Mouse (Mus musculus) T-helper 2 cell (primary cell): ENCODE measurements at regions not wholly inside any gene's neighbourhood (a gene's known extent, or its start where the extent isn't known, plus 50 kb on each side); places are given as distances from the start of the nearest gene placed in this dataset.
"Not testable (repeated sequence)": the region's sequence is repeated elsewhere in the genome, so short reads cannot be mapped to it uniquely, and the experiment has no call there.

ENCODE experiments used
- in situ Hi-C: fragments of 300-600 bp; cut with MboI, MseI; formaldehyde crosslinking; loops from one replicate; pipeline ENCODE4 v1.15.1; 2025; ENCODE audit warnings: high pct_unique_total_duplicates

- in situ Hi-C loops: no loop called here
Observed at GRCm38 (mm10) chr6:16765354-16765753, 132.9 kb downstream of the Tfec start.

DNA sequence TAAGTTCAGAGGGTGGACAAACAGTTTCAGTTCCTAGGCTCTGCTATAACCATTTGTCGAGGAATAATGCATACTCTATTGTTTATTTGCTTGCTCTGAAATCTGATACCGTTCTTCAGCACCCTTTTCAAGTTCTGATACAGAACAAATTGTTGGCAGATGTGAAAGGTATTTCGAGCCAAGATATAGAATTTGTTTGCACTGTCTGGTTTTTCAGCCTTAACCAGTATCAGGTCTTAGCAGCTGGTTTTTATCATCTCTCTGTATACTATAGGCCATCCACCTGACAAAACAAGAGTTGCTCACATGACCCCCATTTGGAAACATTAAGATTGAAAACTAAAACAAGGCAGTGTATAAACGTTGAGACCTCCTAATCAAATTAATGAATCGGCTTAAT, 133.5 kb downstream of the Tfec start:
- in situ Hi-C loops: no loop called here

GRCm38 (mm10) chr6:16755044-16755443, 143.2 kb downstream of the Tfec start:
- in situ Hi-C loops: not testable (repeated sequence)

DNA sequence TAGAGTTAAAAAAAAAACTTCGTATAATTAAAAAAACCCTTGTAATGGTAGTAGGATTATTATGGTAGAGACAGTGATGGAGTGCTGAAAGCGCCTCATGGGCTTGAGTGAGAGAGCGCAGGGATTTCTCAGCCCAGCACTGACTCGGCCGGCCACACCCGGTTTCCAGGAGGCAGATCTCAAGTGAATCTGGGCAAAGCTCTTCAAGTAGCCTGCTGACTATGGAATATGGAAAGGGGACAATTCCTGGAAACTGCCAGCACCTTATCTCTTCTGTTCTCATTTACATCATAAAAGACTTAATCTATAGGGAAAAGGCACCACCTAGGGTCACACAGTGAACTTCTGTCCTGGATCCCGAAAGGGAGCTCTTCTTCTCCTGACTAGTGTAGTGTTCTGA, 165.1 kb downstream of the Tfec start:
- in situ Hi-C loops: no loop called here

- in situ Hi-C loops: no loop called here
Observed at GRCm38 (mm10) chr6:16732095-16732494, 166.1 kb downstream of the Tfec start.

DNA sequence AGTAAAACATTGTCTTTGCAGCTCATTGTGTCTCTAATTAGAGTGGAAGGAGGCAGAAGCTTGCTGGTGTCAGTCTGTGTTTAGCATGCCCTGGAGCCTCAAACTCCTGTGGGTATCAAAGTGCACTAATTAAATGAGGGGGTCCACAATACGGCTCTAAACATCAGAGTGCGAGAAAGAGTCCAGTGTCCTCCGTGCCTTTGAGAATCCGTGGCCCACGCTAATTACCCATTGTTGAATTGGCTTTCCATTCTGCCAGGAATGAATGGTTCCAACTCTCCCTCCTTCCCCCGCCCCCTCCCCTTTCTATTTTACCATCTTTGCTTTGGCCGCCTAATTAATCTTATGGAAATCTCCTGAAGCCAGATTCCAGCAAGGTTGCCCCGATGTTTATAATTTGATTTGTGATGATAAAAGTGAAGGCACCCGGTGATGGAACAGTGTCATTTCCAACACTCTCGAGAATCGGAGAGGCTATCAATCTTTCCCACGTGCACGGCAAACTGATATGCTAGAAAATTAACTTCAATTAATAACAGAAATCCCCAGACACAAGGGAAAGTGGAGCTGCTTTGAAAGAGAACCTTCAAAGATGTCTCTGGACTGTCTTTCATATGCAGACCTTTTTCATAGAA, 170.9 kb downstream of the Tfec start:
- in situ Hi-C loops: no loop called here

DNA sequence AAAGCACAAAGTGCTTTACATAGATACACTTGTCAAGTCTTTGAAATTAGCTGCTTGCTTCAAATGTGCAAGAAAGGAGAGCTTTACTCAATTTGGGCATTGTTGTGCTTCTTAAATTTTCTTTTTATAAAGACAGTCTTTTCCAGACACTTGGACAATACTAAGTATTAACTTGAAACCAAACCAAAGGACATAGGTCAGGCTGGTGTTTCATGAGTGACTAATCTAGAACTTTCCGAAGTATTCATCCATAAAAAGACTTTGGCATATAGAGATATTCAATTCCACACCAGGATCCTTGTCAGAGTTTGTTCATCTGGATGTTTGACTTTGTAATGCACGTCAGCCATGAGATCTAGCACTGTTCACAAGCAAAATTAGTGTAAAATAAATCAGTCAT, 173.0 kb downstream of the Tfec start:
- in situ Hi-C loops: no loop called here

GRCm38 (mm10) chr6:16704496-16704895, 193.7 kb downstream of the Tfec start:
- in situ Hi-C loops: no loop called here

GRCm38 (mm10) chr6:16703412-16703746, 194.9 kb downstream of the Tfec start:
- in situ Hi-C loops: no loop called here

GRCm38 (mm10) chr6:16702706-16703411, 195.4 kb downstream of the Tfec start:
- in situ Hi-C loops: no loop called here

GRCm38 (mm10) chr6:16697285-16697684, 201.0 kb downstream of the Tfec start:
- in situ Hi-C loops: loop anchor here (25.0 kb wide), 1 partner anchor 465 kb away; no protein-coding TSS in a partner anchor

GRCm38 (mm10) chr6:16668004-16668403, 230.2 kb downstream of the Tfec start:
- in situ Hi-C loops: no loop called here

GRCm38 (mm10) chr6:16667241-16667640, 231.0 kb downstream of the Tfec start:
- in situ Hi-C loops: no loop called here

- in situ Hi-C loops: no loop called here
Observed at GRCm38 (mm10) chr6:16646269-16646668, 252.0 kb downstream of the Tfec start.

GRCm38 (mm10) chr6:16643519-16643918, 254.7 kb downstream of the Tfec start:
- in situ Hi-C loops: no loop called here

- in situ Hi-C loops: no loop called here
Observed at GRCm38 (mm10) chr6:16636736-16637304, 261.4 kb downstream of the Tfec start.

DNA sequence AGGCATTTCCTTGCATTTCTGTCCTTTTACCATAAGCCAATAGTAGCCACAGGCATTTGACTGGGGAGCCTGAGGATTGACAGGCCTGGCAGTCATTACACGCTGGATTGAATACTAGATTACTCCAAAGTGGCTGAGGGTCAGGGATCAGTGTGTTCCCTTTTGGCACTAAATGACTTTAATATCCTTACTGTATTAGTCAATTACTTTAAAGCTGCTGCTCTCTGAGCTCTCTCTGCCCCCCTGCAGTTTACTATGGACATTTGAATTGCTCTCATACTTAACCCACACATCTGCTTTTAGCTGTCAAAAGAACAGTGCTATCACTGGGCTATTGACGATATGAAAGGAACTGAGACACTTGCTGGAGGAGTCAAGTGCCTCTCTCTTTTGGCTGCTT, 262.1 kb downstream of the Tfec start:
- in situ Hi-C loops: no loop called here

DNA sequence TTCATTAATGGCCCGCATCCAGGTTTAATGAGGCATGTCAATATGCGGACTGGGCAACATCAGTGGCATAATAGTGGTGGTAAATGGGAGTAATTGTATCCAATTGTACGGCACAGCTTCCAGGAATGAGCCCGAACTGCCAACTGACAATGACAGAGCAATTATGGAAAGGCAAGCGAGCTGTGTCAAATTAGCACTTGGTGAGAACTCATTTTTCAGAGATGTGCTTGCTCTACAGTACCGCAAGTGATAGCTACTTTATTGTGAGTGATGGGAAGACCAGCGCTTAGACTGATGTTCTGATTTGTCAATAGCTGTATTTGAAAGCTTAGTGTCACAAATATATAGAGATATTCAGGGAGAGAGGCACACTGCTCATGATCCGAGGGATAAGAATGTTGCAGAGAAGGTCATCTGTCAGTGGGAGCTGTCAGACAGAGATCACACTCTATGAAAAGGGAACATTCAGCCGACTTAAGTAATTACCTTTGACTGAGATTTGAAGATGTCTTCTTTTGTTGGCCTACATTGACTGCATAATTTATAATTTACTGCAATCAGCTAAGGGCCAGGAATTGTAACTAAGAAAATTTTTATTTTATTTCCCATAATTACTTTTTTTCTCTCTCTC, 290.7 kb downstream of the Tfec start:
- in situ Hi-C loops: no loop called here

GRCm38 (mm10) chr6:16606687-16607392, 291.4 kb downstream of the Tfec start:
- in situ Hi-C loops: no loop called here

DNA sequence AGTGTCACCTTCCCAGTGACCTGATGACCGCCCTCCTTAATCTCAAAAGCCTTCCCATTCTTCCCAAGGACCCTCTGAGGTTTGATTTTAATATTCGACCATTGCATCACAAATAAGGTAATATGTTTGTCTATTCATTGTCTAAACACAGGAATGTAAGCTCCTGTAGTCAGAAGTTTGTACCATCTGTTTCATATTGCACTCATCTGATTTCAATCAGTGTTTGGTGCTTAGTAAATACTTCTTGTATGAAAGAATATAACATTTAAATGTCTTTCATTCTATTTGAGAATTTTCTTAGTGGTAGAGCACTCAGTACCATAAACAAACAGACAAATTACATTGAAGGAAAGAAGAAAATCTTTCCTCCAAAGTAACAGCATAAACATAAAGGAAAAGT, 305.8 kb downstream of the Tfec start:
- in situ Hi-C loops: no loop called here

DNA sequence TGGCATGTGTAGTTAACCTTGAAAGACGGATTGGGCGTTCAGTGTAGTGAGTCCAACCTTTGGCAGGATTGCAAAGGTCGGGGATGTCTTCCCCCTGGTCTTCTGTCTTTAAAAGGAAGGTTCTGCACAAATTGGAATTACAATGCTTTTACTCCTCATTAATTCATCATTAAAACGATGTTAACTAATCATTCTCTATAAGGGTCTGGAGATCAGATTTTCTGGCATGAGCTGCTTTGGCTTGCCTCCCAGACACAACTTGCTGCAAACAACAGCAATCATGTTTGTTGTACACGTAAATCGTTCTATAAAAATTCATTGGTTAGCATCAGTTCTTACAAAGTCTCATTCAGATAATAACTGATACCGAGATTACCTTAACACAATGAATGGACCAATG, 315.9 kb downstream of the Tfec start:
- in situ Hi-C loops: no loop called here

- in situ Hi-C loops: no loop called here
Observed at GRCm38 (mm10) chr6:16581801-16582200, 316.4 kb downstream of the Tfec start.
